Mouse (Mus musculus) heart, embryonic 16.5 days (tissue): Measurements from ENCODE around the gene Slc22a18. TPM values are rescaled to one million over a fixed set of nuclear protein-coding genes. Genes with fewer than 3 reads are reported as not detected.

Experiments
- ATAC-seq: fragments of 200-750 bp; cut with Nextera tagmentation; replicated peaks from 2 replicates; pipeline ENCODE4 v1.8.0; 2017; ENCODE audit warnings: moderate number of reproducible peaks; ENCODE audit not compliant: insufficient read depth, low FRiP score; ENCODE audit errors: extremely low read depth
- H3K27ac ChIP-seq: fragments of 300-500 bp; sonication (generic); 2 replicates; pipeline ENCODE4 v1.5.1; 2014; ENCODE audit warnings: mild to moderate bottlenecking, low read length, control low read depth, moderate library complexity
- H3K27me3 ChIP-seq: fragments of 300-500 bp; sonication (generic); 2 replicates; pipeline ENCODE4 v1.6.1; 2014; ENCODE audit warnings: low read length, mixed read lengths; ENCODE audit not compliant: control insufficient read depth, insufficient read depth
- H3K36me3 ChIP-seq: fragments of 300-500 bp; sonication (generic); 2 replicates; pipeline ENCODE4 v1.6.1; 2014; ENCODE audit not compliant: control insufficient read depth, insufficient read depth
- H3K4me1 ChIP-seq: fragments of 300-500 bp; sonication (generic); 2 replicates; pipeline ENCODE4 v1.6.1; 2014; ENCODE audit warnings: low read length, mixed read lengths; ENCODE audit not compliant: control insufficient read depth, insufficient read depth
- H3K4me2 ChIP-seq: fragments of 300-500 bp; sonication (generic); 2 replicates; pipeline ENCODE4 v1.6.1; 2014; ENCODE audit warnings: low read depth, mild to moderate bottlenecking, control low read depth, low read length
- H3K4me3 ChIP-seq: fragments of 300-500 bp; sonication (generic); 2 replicates; pipeline ENCODE4 v1.5.1; 2014; ENCODE audit warnings: mild to moderate bottlenecking, control low read depth, low read length
- H3K9ac ChIP-seq: fragments of 300-500 bp; sonication (generic); 2 replicates; pipeline ENCODE4 v1.6.1; 2014; ENCODE audit warnings: low read length, control low read depth
- H3K9me3 ChIP-seq: fragments of 300-500 bp; sonication (generic); replicated peaks from 2 replicates; pipeline ENCODE4 v1.6.1; 2016; ENCODE audit warnings: low read length; ENCODE audit not compliant: control insufficient read depth
- WGBS: fragments of 180-500 bp; shearing (Covaris S2); extraction: QIAGEN DNeasy Blood & Tissue Kit; methylation state at CpG from one replicate; pipeline ENCODE4 v1.1.7; 2014; 5-methylcytosine and 5-hydroxymethylcytosine counted together
- polyA plus RNA-seq: library from polyadenylated mRNA; unstranded; fragments of >200 nt; fragmentation: Nextera tagmentation; extraction: Ambion mirVana; gene quantifications from 2 replicates; pipeline ENCODE4 v1.2.1, GENCODE M21; 2015

The Slc22a18 gene
- polyA plus RNA-seq, 1 experiment from 2014 or later = 0.66 TPM

GRCm38 (mm10) chr7:143444580-143444954, 29.0 kb upstream of the Slc22a18 start:
- Histone ChIP-seq H3K27me3 (peaks cover 20% of the 10 kb centered on the region), H3K27ac (no peak overlapping the region), H3K4me1 (peaks cover 7% of the 10 kb centered on the region; the same call in 1 of the 2 replicates), H3K9ac (no peak overlapping the region), H3K4me3 (no peak overlapping the region), H3K4me2 (no peak overlapping the region), H3K9me3 (no peaks in the 10 kb centered on the region), H3K36me3 (no peaks in the 10 kb centered on the region)
- 66% methylated on average over 8 of the region's 8 CpGs for WGBS
- ATAC-seq = no peak

GRCm38 (mm10) chr7:143444955-143445648, 28.4 kb upstream of the Slc22a18 start:
- no peak; the same call in 1 of the 2 replicates for ATAC-seq
- H3K4me1 ChIP-seq = peaks cover 7% of the 10 kb centered on the region; the same call in 1 of the 2 replicates
- 9% methylated on average over 54 of the region's 55 CpGs for WGBS
- H3K4me2 ChIP-seq = peak overlapping the region; percentile 83
- H3K9ac ChIP-seq = peak overlapping the region; percentile 69
- no peaks in the 10 kb centered on the region for H3K36me3 ChIP-seq
- H3K27ac ChIP-seq = no peak overlapping the region
- H3K4me3 ChIP-seq = peak overlapping the region; percentile 51
- peaks cover 20% of the 10 kb centered on the region for H3K27me3 ChIP-seq
- H3K9me3 ChIP-seq = no peaks in the 10 kb centered on the region

- no peak overlapping the region for H3K27ac ChIP-seq
- H3K27me3 ChIP-seq = peaks cover 20% of the 10 kb centered on the region
- H3K36me3 ChIP-seq = no peaks in the 10 kb centered on the region
- H3K9ac ChIP-seq = peak overlapping the region; percentile 69
- H3K4me2 ChIP-seq = peak overlapping the region; percentile 83
- WGBS = 9% methylated on average over 53 of the region's 53 CpGs
- H3K4me1 ChIP-seq = peaks cover 7% of the 10 kb centered on the region; the same call in 1 of the 2 replicates
- H3K9me3 ChIP-seq = no peaks in the 10 kb centered on the region
- peak overlapping the region; percentile 51 for H3K4me3 ChIP-seq
- peak; percentile 18; the same call in 1 of the 2 replicates for ATAC-seq
Measured at GRCm38 (mm10) chr7:143445651-143446460, 27.7 kb upstream of the Slc22a18 start.

- Histone ChIP-seq H3K9me3 (no peaks in the 10 kb centered on the region), H3K27me3 (peaks cover 20% of the 10 kb centered on the region), H3K27ac (no peak overlapping the region), H3K4me2 (no peak overlapping the region), H3K4me1 (peaks cover 7% of the 10 kb centered on the region; the same call in 1 of the 2 replicates), H3K9ac (no peak overlapping the region), H3K4me3 (no peak overlapping the region), H3K36me3 (no peaks in the 10 kb centered on the region)
- WGBS = 62% methylated on average over 2 of the region's 2 CpGs
- no peak for ATAC-seq
Measured at GRCm38 (mm10) chr7:143447130-143447529, 26.4 kb upstream of the Slc22a18 start.

- Histone ChIP-seq H3K4me1 (peaks cover 8% of the 10 kb centered on the region), H3K9me3 (peaks cover 16% of the 10 kb centered on the region), H3K27ac (peak overlapping the region; percentile 59; the same call in 1 of the 2 replicates), H3K27me3 (no peaks in the 10 kb centered on the region), H3K4me2 (peak overlapping the region; percentile 80), H3K4me3 (peak overlapping the region; percentile 68), H3K9ac (peak overlapping the region; percentile 81), H3K36me3 (no peaks in the 10 kb centered on the region)
- WGBS = 13% methylated on average over 38 of the region's 38 CpGs
- ATAC-seq = no peak
Measured at GRCm38 (mm10) chr7:143458963-143459331, 14.6 kb upstream of the Slc22a18 start.

GRCm38 (mm10) chr7:143459332-143460211, 14.0 kb upstream of the Slc22a18 start:
- Histone ChIP-seq H3K4me2 (peak overlapping the region; percentile 80), H3K9ac (peak overlapping the region; percentile 81), H3K27me3 (no peaks in the 10 kb centered on the region), H3K36me3 (no peaks in the 10 kb centered on the region), H3K9me3 (peaks cover 16% of the 10 kb centered on the region), H3K4me1 (peaks cover 14% of the 10 kb centered on the region), H3K27ac (peak overlapping the region; percentile 59), H3K4me3 (peak overlapping the region; percentile 68)
- WGBS = 19% methylated on average over 100 of the region's 100 CpGs
- 0 out of 2 replicates have a peak, but pooled peaks have one; percentile 5 for ATAC-seq

GRCm38 (mm10) chr7:143460217-143460834, 13.2 kb upstream of the Slc22a18 start:
- H3K27ac ChIP-seq = peak overlapping the region; percentile 59
- H3K9ac ChIP-seq = peak overlapping the region; percentile 81
- no peak for ATAC-seq
- peaks cover 20% of the 10 kb centered on the region for H3K4me1 ChIP-seq
- H3K36me3 ChIP-seq = no peaks in the 10 kb centered on the region
- peak overlapping the region; percentile 68 for H3K4me3 ChIP-seq
- peak overlapping the region; percentile 80 for H3K4me2 ChIP-seq
- H3K27me3 ChIP-seq = no peaks in the 10 kb centered on the region
- H3K9me3 ChIP-seq = peaks cover 16% of the 10 kb centered on the region
- WGBS = 29% methylated on average over 60 of the region's 60 CpGs

- peak; percentile 86 for ATAC-seq
- Histone ChIP-seq H3K9me3 (peaks cover 16% of the 10 kb centered on the region), H3K4me3 (peak within 1 kb of the TSS; percentile 68), H3K4me1 (peaks cover 22% of the 10 kb centered on the region), H3K4me2 (peak within 1 kb of the TSS; percentile 80), H3K9ac (peak within 1 kb of the TSS; percentile 81), H3K36me3 (no peaks in the 10 kb centered on the region), H3K27me3 (no peaks in the 10 kb centered on the region), H3K27ac (peak within 1 kb of the TSS; percentile 64)
- WGBS = 21% methylated on average over 25 of the region's 48 CpGs
Measured at GRCm38 (mm10) chr7:143460874-143461273, 12.7 kb upstream of the Slc22a18 start, which contains the start of gene Cdkn1c. Gene Cdkn1c, minus strand, starts transcription at chr7:143461050.
